Mouse (Mus musculus) natural killer cell, adult 2 months (primary cell): Measurements from ENCODE around the gene Dctn2.

Source experiments
- DNase-seq, 2 experiments: peaks; one replicate each; pipeline ENCODE4 v3.0.0; 2022; ENCODE audit warnings: low spot score in 2 of 2

Dctn2 gene

GRCm38 (mm10) chr10:127263631-127264030 is 2.5 kb upstream of the Dctn2 start:
- no peak for DNase-seq

DNA sequence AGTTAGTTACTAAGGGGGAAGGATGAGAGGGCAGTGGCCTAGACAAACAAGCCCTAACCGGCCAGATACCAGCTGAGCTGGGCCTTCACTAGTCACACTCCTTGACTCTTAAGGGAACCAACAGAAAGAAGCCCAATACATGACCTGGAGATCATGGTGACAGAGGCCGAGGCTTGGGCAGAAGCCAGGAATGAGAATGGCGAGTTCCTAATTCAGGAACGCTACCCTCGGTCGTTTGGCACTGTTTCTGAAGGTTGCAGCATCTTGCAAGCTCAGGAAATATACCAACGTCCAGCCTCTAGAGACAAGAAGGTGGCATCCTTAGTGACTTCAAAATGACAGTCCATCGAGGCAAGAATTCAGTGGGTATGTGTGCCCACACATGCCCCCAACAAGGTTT is 1.8 kb upstream of the Dctn2 start:
- no peak for DNase-seq

GRCm38 (mm10) chr10:127264971-127265370 is 1.2 kb upstream of the Dctn2 start:
- DNase-seq: no peak

DNA sequence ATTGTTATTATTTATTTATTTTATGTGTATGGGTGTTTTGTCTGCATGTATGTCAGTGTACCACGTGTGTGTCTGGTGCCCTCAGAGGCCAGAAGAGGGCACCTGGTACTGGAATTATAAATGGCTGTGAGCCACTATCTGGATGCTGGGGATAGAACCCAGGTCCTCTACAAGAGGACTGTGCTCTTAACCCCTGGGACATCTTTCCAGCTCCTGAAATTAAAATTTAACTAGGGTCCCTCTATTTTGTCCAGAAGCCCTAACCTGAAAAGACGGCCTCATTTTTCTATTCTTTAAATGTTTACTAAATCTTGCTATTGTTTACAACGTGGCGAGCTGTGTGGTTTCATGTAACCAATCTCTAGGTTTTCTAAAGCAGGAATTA is 449 bp upstream of the Dctn2 start:
- peak in 1 of 2 experiments; percentile 17 for DNase-seq

GRCm38 (mm10) chr10:127267318-127267717 is 1.1 kb downstream of the Dctn2 start:
- no peak for DNase-seq

DNA sequence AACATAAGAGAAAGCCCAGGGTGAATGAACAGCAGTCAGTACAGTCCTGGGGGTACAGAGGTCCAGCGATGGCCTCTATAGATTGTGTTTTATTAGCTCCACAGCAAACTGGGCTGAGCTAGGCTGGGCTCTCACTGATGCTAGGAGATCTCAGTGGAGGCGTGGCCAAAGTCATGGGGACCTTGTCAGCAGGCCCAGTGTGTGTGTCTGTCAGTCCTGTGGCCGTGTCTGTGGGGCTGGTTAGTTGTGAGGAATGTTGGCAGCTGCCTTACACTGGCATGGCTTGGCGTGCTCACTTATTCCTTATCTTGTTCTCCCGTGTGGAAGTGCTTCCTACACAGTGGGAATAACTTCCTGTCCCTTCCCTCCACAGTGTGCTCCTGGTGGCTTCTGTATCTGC is 2.2 kb downstream of the Dctn2 start:
- DNase-seq: no peak

DNA sequence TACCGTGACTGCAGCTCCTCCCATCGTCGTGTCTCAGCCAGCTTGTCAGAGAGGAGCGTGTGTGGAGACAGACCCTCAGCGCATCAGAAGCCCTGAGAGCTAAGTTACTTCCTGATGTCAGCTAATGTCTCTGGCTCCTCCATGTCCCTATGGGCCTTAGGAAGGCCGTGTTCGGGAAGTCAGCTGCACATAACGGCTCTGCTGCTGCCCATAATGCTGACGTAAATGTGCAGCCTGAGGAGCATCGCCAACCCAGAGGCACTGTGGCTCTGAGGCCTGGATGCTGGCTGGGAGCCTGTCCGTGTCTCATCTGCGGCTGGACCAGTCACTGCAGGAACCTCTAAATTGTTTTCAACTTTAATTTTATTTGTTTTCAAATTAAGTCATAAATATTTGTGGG is 2.9 kb downstream of the Dctn2 start:
- DNase-seq: no peak

- no peak for DNase-seq
Observed at GRCm38 (mm10) chr10:127269884-127270283, 3.7 kb downstream of the Dctn2 start.

DNA sequence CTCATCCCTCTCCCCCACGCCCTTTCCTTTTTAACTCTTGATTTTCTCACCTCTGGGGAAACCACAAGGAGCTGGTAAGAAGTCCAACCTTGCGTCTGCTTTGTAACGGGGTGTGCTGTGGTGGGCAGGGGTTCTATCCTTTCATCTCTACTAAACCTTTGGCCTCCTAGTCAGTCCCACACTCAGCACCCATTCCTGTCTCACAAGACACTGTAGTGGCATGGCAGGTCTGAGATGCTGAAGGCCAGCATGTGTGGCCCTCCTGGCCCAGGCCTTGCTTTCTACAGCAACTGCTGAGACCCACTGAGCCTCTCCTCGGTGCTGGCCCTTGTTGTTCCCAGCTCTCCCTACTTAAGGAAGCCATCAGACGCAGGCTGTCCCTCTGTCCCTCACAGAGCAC is 6.2 kb downstream of the Dctn2 start:
- no peak for DNase-seq

GRCm38 (mm10) chr10:127274261-127275022 is 8.3 kb downstream of the Dctn2 start:
- no peak for DNase-seq

- no peak for DNase-seq
Observed at GRCm38 (mm10) chr10:127279730-127280129, 13.6 kb downstream of the Dctn2 start.

DNA sequence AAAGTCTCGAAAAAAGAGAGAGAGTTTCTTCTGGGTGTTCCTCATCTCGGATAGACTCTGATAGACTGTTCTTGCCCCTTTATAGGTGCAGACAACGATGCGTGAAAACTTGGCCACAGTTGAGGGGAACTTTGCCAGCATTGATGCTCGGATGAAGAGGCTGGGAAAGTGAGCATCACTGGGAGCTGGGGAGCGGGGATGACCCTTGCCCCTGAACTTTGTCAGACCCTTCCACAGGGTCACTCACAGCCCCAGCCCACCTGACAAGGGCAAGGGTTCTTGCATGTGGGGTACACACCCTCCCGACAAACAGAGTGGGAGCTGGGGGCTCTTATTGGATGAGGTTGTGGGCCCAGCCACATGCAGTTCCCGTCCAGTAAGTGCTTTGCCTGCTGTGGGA is 15.1 kb downstream of the Dctn2 start:
- no peak for DNase-seq

- no peak for DNase-seq
Observed at GRCm38 (mm10) chr10:127282620-127283215, 16.6 kb downstream of the Dctn2 start.

- DNase-seq: no peak
Observed at GRCm38 (mm10) chr10:127284105-127284622, 18.0 kb downstream of the Dctn2 start.

GRCm38 (mm10) chr10:127284724-127285500 is 18.7 kb downstream of the Dctn2 start:
- no peak for DNase-seq

- no peak for DNase-seq
Observed at GRCm38 (mm10) chr10:127285644-127286043, 19.5 kb downstream of the Dctn2 start.

- no peak for DNase-seq
Observed at GRCm38 (mm10) chr10:127286194-127286593, 20.0 kb downstream of the Dctn2 start.

DNA sequence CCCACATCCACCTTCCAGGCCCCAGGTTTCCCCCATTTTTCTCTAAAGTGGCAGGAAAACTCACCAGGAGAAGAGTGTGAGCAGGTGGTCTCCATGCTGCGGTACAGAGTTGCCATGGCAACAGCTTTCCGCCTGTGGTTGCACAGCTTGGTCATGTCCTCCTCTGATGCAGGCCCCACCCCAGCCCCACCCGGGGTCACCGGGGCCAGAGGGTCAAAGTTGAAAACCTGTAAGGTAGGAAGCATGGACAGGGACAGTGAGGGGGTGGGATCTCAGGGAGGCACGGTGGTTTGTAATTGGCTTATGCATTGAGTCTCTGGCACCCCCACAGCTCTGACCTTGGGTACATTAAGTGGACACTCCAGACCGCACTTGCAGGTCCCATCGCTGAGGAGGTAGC is 20.6 kb downstream of the Dctn2 start:
- DNase-seq: no peak

GRCm38 (mm10) chr10:127287271-127287935 is 21.2 kb downstream of the Dctn2 start:
- no peak for DNase-seq

GRCm38 (mm10) chr10:127287936-127288293 is 21.7 kb downstream of the Dctn2 start:
- no peak for DNase-seq

GRCm38 (mm10) chr10:127288328-127288799 is 22.2 kb downstream of the Dctn2 start:
- no peak for DNase-seq
